Mouse (Mus musculus): ENCODE data around the gene Has3. TPM values are rescaled to one million over a fixed set of nuclear protein-coding genes. Genes with fewer than 3 reads are reported as not detected.
"Not testable (repeated sequence)": the region's sequence is repeated elsewhere in the genome, so short reads cannot be mapped to it uniquely, and the experiment has no call there.

Has3 gene
- total RNA-seq, 2 experiments from 2014 or later: 5.3 to 5.5 TPM

DNA sequence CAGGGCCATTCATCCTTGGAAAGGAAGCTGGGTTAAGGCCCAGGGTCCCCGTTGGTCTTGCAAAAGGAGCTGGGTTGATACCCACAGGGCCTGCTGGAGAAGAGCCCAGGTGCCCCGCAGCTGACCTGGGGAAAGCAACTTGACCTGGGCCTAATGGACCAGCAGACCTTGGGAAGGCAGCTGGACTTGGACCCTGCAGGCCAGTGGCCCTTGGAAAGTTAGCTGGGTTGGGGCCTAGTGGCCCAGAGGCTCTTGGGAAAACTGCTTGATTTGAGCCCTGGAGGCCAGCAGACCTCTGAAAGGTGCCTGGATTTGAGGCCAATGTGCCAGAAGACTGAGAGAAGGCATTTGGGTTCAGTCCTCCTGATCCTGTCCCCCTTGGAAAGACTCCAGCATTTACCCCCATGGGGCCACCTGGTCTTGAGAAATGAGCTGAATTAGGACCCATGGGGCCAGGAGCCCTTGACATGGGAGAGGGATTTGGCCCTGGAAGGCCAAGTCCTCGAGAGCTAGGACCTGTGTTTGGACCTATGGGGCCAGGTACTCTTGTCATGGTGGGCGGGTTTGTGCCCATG lies 14.9 kb downstream of the Has3 start:
- not testable (repeated sequence) for DNase-seq (ENCODE audit: low spot score in 2 of 2)

DNA sequence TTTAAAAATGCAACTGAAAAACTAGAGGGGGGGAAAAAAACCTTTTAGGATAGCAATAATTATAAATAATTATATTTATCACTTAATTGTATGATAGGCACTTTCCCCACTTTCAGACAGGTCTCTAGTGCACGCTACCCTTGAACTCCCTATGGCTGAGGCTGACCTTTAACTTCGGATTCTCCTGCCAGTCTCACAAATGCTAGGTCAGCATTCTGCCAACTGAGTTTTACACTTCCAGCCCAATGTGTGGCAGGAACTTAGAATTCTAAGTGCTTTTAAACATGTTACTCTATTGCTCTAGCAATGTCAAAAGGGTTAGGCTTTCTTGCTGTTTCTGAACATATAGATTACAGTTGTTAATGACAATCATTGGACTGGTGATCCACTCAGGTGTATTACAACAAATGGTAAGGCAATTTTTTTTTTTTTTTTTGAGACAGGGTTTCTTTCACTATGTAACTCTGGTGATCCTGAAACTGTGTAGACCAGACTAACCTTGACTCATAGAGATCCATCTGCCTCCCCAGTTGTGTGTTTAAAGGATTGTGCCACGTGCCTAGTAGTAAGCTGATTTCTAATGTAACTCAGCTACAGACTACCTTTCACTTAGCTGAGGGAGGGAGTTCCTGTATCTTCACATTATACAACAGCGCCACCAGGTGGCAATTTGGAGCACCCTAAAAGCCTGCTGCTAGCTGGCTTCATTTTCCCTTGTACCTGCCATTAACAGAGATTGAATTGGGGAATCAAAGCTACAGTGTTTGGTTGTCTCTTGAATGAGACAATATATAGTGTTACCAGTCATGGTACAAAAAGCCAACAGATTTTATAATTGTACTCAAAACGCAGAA lies 17.5 kb downstream of the Has3 start:
- peak; percentile 83 to 84 for DNase-seq (ENCODE audit: low spot score in 2 of 2)

DNA sequence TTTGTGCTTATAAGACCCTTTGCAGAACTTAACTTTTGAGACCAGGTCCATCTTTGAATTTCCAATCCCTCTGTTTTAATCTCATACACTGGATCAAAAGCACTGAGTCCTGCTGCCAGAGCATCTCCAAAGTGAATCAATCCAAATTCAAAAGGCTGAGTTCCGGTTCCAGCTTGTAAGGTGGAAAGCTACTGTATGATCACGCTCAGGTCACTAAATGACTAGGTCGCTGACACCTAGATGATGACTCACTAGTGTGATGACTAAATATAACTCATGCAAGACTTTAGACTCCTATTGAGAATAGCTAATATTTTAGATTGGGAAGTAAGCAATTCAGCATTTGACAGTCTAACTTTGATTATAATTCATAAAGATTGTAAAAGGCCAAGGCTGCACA lies 18.8 kb downstream of the Has3 start:
- no peak for DNase-seq (ENCODE audit: low spot score in 2 of 2)

DNA sequence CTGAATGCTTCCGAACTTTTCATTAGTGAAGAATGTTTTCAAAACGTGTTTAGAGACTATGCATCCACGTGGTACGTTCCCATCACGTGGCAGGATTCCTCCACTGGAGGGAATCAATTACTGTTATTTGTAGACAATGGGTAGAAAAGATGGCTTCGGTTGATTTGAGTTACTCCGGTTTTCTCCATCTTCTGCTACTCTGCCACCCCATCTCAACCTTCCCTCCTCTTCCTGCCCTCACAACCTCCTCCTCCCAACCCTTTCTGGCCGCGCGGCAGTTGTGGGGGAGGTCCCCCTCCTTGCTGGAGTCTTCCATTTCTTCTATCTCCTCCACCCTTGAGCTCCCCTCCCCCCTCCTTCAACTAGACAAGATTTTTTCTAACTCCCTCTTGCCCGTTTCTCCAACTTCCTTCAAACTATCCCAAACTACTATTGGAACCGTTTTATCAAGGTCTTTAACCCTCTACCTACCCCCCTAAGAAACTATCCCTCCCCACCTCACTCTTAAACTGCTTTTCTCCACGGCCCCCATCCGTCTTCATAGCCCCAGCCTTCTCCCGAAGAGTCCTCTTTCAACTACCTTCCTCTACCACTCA lies 22.3 kb downstream of the Has3 start:
- DNase-seq (ENCODE audit: low spot score in 2 of 2): peak in 1 of 2 experiments; percentile 29

- DNase-seq (ENCODE audit: low spot score in 2 of 2): no peak
Measured at GRCm38 (mm10) chr8:106892806-106893451, 22.9 kb downstream of the Has3 start.

- DNase-seq (ENCODE audit: low spot score in 2 of 2): peak; percentile 80 to 88
Measured at GRCm38 (mm10) chr8:106893481-106894156, 23.6 kb downstream of the Has3 start, which contains the start of gene Utp4. Utp4 (plus strand) TSS chr8:106893636.

GRCm38 (mm10) chr8:106899473-106899872 lies 29.4 kb downstream of the Has3 start:
- no peak for DNase-seq (ENCODE audit: low spot score in 2 of 2)

- peak; percentile 67 to 70 for DNase-seq (ENCODE audit: low spot score in 2 of 2)
Measured at GRCm38 (mm10) chr8:106905727-106906480, 35.9 kb downstream of the Has3 start.

DNA sequence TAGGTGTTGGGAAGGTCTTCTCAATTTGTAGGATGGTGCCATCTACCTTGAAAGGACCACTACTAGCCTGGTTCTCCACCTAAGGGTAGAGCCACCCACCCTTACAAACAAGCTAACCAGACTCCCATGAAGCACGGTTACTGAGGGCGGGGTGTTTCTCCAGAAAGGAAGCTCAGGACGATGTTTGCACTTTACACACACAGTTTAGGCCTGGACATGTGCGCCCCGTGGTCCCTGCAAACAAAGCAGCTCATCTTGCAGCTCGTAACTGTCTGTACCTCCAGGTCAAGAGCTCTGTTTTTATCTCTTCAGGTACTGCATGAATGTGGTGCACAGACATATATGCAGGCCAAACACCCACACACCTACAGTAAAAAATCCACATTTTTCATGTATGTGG lies 36.6 kb downstream of the Has3 start:
- no peak for DNase-seq (ENCODE audit: low spot score in 2 of 2)

GRCm38 (mm10) chr8:106907450-106907849 lies 37.4 kb downstream of the Has3 start:
- no peak for DNase-seq (ENCODE audit: low spot score in 2 of 2)

DNA sequence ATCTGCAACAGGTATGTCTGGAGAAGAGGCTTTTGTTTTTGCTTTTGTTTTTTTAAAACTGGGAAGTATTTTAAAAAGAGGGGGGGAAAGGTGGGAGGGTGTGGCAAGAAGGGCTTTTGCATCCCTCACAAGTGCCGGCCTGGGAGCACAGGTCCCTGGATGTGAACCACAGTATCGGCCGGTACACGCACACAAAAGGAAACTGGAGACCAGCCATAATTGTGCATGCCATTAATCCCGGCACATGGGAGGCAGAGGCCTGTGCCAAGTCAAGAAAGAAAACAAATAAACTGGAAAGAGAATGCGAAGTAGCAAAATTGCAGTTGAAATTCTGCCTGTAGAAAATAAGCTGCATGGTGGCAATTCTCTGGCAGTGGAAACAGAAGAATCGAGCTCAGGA lies 38.2 kb downstream of the Has3 start:
- no peak for DNase-seq (ENCODE audit: low spot score in 2 of 2)

DNA sequence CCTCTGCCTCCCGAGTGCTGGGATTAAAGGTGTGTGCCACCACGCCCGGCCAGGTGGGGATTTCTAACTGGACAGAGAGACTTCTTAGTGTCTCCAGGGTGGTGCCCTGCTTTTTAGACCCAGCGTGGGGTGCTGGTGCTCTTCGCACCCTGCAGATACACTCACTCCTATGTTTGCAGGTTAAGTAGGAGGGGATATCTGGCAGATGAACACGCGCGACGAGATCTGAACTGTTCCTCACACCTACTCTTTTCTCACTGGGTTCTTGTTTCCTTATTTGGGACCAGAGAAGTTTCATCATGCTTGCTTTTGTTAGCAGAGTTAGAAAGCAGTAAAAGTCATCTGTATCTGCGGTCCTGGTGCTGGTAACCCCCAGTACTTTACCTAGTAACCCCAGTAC lies 43.6 kb downstream of the Has3 start:
- no peak for DNase-seq (ENCODE audit: low spot score in 2 of 2)

DNA sequence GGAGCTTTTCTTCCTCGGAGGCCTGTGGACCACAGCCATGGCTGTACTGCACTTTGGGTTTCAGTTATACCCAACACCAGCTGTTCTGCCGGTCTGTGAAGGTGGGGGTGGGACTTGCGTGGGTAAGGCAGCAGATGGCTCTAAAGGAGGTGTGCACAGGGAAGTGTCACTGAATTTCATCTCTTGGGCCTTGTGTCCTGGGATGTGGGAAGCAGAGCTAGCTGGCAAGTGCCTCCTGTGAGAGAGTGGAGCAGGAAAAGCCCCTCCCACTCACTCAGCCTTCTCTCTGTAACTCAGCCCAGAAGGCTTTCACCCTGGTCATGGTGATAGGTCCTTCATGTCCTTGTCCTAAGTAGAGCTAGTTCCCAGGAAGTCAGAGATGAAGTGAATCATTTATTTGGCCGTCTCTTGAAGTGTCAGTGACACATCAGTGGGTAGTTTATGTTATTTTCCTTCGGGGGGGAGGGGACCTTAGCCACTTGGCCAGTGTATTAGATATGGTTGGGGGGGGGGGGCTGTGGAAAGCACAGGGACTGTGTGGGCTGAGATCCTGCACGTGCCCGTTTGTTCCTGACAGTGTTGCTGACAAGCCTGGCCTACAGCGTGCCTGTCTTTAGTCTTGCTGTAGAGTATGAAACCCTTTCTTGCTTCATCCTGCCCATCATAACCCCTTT lies 49.8 kb downstream of the Has3 start:
- DNase-seq (ENCODE audit: low spot score in 2 of 2): no peak

DNA sequence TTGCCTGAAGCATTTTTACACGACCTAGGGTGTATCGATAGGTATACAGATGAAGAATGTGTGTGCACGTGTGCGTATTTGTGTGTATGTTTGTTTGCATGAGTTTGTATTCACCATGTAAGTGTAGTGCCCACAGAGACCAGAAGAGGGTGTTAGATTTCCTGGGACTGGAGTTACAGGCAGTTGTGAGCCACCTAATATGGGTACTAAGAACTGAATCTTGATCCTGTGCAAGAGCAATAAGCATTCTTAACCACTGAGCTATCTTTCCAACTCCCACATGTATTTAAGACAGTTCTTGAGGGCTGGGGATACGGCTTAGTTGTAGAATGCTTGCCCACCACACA lies 50.3 kb downstream of the Has3 start:
- DNase-seq (ENCODE audit: low spot score in 2 of 2): no peak

GRCm38 (mm10) chr8:106924057-106924456 lies 54.0 kb downstream of the Has3 start:
- DNase-seq (ENCODE audit: low spot score in 2 of 2): no peak

- DNase-seq (ENCODE audit: low spot score in 2 of 2): no peak
Measured at GRCm38 (mm10) chr8:106924904-106925349, 54.9 kb downstream of the Has3 start.

GRCm38 (mm10) chr8:106925446-106925845 lies 55.4 kb downstream of the Has3 start:
- DNase-seq (ENCODE audit: low spot score in 2 of 2): no peak

DNA sequence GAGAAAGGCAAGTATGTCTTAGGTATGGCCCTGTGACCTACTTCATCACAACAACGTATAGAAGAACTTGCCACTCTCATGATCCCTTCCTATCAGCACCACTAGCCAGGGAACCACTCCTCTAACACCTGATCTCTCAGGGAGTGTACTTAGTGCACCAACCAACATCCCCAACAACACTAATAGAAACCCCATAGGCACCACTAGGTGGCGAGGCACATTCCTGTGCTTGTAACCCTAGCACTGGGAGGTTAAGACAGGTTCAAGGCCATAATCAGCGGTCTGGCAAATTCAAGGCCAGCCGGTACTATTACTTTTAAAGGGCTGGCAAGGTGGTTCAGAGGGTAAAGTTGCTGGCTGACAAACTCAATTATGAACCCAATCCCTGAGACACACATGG lies 57.2 kb downstream of the Has3 start:
- no peak for DNase-seq (ENCODE audit: low spot score in 2 of 2)

DNA sequence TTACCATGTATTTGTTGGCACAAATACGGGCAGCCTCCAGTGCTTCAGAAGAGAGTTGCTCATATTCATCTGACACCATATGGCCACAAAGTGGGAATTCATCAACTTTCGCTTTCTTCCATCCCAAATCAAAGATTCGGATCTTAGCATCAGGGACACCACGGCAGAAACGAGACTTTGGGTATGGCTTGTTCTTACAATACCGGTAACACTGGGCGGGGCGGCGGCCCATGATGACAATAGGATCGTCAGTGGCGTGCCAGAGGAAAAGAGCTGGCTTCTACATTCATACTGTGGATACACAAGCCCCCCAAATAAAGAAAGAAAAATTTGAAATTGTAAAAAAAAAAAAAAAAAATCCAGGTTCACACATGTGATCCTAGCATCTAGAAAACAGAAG lies 58.1 kb downstream of the Has3 start:
- DNase-seq (ENCODE audit: low spot score in 2 of 2): not testable (repeated sequence)

All from layer of hippocampus, postnatal 10 days (tissue).